Mouse (Mus musculus): Measurements from ENCODE around the gene Mtln.

Mtln gene

GRCm38 (mm10) chr2:127791919-127792603, at the start of gene Mtln:
Mtln (minus strand) TSS chr2:127792488.
- peak; percentile 61 for DNase-seq (ENCODE audit: low read depth, low spot score)

DNA sequence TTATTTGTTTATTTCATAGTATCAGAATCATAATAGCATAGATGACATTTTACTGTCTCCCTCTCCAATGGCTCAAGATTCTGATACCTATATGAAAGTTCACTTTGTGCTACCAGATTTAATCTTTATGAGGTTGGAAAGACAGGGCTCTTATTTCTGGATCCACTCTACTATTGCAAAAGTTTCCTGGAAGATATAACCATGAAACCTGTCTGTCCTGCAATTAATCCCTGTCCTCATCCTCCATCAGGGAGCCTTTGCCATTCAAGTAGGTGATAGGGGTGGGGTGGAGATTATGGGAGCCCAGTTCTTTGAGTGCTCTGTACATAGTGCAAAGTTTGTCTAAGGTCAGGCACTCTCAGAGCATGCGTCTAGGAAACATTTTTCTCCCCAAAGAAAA, 49.1 kb upstream of the Mtln start:
- DNase-seq (ENCODE audit: low read depth, low spot score), result no peak

- DNase-seq (ENCODE audit: low read depth, low spot score), result no peak
These were observed 47.1 kb upstream of the Mtln start for GRCm38 (mm10) chr2:127839425-127839824.

DNA sequence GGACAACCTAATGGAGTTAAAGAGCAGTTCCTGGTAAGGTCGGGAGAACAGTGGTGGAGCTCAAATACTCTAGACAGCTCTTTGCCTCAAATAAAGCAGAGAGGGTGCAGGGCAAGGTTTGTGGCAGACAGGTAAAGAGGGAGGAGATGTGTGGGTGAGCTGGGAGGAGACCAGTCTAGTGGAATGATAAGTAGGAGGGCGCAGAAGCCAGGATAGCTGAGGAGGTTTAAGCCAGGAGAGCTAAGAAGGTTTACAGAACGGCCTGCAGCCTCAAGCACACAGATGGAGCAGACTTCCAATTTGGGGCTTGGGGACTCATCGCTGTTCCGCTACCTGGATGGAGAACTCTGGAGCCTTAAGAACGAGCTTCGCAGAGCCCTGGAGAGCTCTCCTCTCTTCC, 46.3 kb upstream of the Mtln start, which contains the start of gene Acoxl:
Gene Acoxl (plus strand): TSS at position 301 of the 400 bp plus-strand sequence.
- DNase-seq (ENCODE audit: low read depth, low spot score), result no peak

DNA sequence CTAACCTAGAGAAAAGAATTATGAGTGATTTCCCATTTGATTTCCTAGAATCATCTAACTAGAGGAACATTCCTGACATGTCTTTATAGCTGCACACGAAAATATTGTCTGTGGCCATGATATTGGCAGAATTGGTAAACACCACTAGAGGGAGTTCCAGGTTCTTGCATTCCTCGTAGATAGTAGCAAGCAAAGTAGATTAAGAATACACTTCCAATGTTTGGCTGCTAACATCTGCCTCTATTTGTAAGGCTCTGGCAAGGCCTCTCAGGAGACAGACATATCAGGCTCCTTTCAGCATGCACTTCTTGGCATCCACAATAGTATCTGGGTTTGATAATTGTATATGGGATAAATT, 40.5 kb upstream of the Mtln start:
- DNase-seq (ENCODE audit: low read depth, low spot score), result peak; percentile 50

DNA sequence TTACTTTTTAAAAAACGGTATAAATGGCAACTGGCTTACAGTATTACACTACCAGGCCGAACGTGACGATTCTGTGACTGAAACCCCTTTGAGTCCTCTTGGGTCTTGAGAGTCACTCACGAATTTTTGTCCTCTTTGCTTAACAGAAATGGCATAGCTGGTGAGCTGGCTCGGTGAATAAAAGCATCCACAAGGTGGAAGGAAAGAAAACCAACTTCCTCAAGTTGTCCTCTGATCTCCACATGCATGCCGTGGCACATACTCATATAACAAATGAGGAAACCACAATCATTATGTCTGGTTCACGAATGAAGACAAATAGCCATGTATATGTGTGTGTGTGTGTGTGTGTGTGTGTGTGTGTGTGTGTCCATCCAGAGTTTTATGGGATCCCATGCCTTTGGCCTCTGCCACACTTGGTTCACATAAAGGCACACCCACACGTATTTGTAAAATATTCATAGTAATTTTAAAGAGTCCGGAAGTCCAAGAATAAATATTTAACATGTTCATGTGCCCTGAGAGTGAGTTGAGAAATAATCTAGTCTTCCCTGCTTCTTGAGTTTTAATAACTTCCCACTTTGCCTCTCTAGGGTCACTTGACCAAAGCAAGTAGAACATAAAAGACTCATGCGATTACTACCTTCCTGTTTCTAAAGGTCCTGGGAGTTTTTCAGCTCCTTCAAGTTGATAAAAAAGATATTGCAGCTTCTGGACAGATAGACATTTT, 40.0 kb upstream of the Mtln start:
- no peak for DNase-seq (ENCODE audit: low read depth, low spot score)

DNA sequence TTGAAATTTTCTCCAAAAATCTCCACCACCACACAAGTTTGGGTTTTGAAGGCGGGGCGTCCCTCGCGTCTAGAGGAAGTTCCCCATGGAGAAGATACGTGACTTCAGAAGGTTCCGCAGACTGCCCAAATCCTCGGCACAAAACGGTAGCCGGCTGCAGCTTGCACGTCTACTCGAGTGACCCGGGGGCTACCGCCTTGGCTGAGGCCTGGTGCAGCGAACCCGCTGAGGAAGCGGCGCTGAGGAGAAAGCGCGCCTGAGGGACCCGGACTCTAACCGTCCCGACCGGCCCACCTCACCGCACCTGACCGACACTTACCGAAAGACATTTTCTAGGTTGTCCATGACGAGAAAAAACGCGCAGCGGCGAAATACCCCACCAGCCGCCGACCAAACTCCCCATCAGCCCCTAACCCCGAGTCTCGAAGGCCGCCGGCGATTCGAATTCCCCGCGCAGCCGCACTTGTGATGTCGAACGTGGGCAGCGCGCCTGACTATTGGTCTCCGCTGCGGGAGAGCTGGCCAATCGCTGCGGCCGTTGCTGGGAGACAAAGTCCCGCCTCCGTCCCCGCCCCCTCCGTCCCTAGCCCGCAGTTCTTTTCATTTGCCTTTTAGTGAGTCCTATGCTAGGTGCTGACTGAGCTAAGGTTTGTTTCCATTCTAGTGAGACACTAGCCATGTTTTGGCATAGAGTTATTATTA, 39.3 kb upstream of the Mtln start, which contains the start of gene Bub1:
Gene Bub1 (minus strand): TSS at position 465 of the 702 bp plus-strand sequence.
- DNase-seq (ENCODE audit: low read depth, low spot score), result peak; percentile 86

DNA sequence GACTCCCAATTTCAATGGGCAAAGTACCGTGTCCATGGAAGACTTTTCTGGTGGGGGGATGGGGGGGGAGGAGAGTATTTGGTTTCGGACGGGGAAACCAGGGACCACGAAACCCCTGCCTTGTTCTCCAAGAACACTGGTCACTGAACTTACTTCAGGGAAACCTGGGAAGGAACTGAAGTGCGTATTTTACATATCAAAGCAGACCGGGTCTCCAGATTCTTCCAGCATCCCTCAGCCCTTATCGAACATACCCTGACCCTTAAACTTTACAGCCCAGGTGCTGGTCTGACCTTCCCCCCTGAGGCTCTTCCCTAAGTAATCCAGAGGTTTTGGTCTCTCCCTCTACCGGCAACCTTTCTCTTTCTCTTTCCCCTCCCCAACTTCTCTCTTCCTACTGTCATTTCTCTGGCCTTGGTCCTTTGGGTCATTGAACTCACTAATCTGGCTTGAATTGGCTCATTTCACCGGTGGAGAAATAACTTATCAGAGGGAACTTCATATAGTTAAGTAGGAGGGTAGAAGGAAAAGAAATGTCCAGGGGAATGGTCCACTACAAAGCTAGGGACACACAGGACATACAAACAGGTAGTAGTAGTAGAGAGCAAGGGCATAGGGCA, 2.5 kb downstream of the Mtln start:
- DNase-seq (ENCODE audit: low read depth, low spot score), result no peak

DNA sequence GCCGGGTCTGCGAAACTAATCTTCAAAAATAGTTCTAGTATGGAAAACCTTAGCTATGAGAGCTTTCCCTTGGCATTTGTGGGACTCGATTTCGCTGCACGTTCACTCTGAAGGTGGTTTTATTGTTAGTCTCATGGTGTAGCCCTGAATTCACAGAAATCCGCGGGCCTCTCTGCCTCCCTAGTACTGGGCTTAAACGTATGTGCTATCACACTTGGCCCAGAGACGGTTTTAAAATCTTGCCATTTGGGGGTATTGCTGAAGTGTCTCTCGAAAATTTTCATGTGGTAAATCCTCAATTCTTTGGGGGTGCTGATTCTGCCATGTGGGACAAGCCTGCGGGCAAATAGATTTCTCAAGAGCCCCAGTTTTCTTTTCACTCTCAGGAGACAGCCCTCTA, 3.1 kb downstream of the Mtln start:
- DNase-seq (ENCODE audit: low read depth, low spot score), result no peak

DNA sequence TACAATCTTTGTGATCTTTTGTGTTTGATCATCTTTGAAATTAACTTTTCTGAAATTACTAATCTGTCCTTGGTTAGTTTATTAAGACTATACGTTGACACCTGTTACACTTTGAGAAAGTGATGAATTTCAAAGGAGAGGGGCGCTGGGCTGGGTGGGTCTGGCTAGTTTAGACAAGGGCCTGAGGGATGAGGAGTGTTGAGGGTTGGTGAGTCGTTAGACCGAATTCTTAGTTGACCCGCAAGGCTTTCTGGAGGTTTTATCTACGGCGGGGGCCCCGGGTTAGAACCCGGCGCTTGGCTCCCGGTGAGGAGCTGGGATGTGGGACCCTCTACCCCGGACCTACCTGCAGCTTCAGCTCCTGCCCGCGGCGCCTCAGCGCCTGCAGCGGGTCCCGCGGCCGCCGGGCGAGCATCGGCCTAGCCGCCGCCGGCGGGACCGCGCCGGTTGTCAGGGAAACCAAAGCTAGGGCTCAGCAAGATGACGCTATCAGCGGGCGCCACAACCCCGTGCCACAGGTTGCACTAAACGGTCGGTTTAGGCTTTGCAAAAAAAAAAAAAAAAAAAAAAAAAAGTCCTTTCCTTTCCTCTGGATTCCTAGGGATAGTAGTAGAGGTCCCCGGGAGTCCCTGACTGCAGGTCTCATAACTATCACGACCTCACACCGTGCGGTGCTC, 3.7 kb downstream of the Mtln start, which contains the start of gene Nphp1:
Gene Nphp1 (minus strand): TSS at position 458 of the 677 bp plus-strand sequence.
- DNase-seq (ENCODE audit: low read depth, low spot score), result peak; percentile 76

DNA sequence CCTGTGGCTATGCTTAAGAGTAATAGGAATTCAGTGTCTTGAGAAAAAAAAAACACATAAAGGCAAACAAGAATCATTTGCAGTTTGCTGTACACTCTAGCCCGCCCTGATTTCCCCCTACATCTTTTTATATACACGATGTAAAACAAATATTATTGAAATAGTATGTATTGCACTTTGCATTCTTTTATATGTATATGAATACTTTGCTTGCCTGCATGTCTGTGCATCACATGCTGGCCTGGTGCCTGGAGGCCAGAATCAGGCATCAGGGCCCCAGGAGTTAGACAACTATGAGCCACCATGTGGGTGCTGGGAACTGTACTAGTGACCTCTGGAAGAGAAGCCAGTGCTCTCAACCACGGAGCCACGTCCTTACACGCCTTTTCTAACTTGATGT, 5.1 kb downstream of the Mtln start:
- DNase-seq (ENCODE audit: low read depth, low spot score), result no peak

DNA sequence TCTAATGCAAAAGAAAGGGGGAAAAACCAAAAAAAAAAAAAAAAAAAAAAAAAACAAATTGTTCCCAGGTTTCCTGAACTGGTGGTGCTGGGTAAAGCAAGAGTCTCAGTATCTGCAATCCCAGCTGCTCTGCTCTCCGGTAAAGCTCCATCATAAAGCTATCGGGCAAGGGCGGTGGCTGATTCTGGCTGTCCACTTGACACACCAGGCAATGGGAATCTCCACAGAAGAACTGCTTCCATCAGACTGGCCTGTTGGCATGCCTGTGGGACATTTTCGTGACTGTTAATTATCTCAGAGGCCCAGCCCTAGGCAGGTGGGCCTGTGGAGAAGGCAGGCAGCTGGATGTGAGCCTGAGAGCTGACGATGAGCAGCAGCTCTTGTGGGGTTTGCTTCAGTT, 13.8 kb downstream of the Mtln start:
- DNase-seq (ENCODE audit: low read depth, low spot score), result no peak

DNA sequence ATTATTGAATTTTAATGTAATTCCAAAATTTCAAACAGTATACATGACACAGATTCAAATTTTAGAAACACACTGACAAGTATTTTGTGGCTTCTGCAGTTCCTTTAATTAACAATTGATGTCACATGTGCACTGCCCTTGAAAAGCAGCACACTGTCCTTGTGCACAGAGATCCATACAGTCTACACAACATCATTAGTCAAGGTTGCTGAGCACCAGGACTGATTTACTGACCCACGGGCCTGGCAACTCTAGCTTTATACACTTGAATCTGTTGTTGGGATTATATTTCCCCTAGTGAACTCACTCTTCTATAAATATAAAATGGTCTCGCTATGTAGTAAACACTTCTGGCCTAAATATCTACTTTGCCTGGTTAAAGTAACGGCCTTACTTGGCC, 17.3 kb downstream of the Mtln start:
- DNase-seq (ENCODE audit: low read depth, low spot score), result no peak

GRCm38 (mm10) chr2:127774578-127774941, 17.7 kb downstream of the Mtln start:
- DNase-seq (ENCODE audit: low read depth, low spot score), result no peak

DNA sequence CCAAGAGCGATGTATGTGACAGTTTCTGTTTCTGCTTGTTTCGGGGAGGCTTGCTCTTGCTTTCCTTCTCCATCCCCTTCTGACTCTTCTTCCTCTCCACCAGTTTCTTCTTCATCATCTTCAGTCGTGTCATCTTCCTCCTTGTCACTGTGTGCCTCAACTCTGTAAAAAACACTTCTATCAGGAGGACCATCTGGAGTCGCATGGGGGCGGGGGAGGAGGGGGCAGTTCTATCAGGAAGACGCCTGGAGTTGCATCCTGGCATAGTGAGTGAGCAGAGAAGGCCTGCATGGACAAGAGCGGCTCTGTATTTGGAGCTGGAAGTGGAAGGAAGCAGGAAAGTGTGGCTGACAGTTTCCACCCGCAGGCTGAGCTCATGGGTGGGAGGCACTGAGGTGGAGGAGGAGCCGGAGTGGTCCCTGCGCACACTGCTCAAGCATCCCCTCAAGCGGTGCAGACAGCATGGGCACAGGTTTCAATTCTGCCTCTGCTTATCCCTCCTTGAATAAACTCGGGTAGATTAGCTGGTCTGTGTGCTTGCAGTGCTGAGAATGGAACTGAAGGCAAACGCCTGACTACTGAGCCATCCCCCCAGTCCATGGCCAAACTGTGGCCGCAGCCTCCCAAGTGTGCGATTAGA, 18.2 kb downstream of the Mtln start:
- DNase-seq (ENCODE audit: low read depth, low spot score), result peak; percentile 25

DNA sequence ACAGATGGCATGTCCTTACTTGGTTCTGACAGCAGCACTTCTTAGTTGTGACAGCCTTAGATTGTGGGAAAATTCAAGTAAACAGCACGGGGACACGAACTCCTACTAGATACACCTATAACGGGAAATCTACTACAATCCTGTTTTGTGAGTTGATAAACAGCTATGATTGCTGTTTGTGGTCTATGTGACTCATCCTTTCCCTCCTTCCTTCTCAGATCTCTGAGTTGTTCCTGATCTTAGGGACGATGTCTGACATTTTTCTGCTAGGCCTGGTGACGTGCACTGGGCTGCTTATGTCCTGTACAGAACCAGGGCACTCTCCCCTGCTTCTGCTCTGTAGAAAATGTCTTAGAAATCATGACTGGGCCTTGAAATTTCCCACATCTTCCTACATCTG, 30.7 kb downstream of the Mtln start:
- no peak for DNase-seq (ENCODE audit: low read depth, low spot score)

DNA sequence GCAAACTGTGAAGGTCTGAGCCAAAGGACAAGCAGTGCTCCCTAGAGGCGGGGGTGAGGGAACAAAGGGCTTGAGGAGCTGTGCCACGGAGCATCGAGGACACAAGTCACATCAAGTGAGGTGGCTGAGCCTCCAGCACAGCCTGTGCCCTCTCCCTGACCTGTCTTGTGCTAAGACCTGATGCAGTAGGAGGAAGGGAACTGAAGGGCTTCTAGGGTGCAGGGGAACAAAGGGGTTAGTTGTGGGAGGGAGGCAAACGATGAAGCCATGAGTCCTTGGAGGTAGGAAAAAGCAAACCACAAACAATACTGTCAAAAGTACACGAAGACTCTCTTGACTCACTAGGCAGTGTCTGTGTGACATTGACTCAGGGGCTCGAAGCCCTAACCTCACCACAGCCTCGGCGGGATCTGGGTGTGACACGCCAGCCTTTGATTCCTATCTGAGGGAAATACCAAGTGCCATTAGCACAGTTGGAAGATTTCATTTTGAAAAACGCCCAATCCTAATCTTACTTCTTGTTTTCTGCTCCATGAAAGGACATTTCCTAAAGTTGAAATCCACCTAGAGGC, 31.8 kb downstream of the Mtln start:
- DNase-seq (ENCODE audit: low read depth, low spot score), result no peak

- no peak for DNase-seq (ENCODE audit: low read depth, low spot score)
These were observed 32.3 kb downstream of the Mtln start for GRCm38 (mm10) chr2:127760014-127760413.

- no peak for DNase-seq (ENCODE audit: low read depth, low spot score)
These were observed 33.0 kb downstream of the Mtln start for GRCm38 (mm10) chr2:127759157-127759880.

- no peak for DNase-seq (ENCODE audit: low read depth, low spot score)
These were observed 35.1 kb downstream of the Mtln start for GRCm38 (mm10) chr2:127757171-127757570.
